Mouse (Mus musculus): ENCODE measurements at regions not wholly inside any gene's neighbourhood (a gene's known extent, or its start where the extent isn't known, plus 50 kb on each side); places are given as distances from the start of the nearest gene placed in this dataset.

GRCm38 (mm10) chr17:9907077-9907476 is 237.6 kb upstream of the Pabpc6 start:
- no peak for DNase-seq (ENCODE audit: low spot score)

GRCm38 (mm10) chr17:9905501-9906462 is 236.3 kb upstream of the Pabpc6 start:
- no peak for DNase-seq (ENCODE audit: low spot score)

- DNase-seq (ENCODE audit: low spot score), result no peak
Observed at GRCm38 (mm10) chr17:9904525-9904991, 235.0 kb upstream of the Pabpc6 start.

GRCm38 (mm10) chr17:9903313-9903712 is 233.8 kb upstream of the Pabpc6 start:
- DNase-seq (ENCODE audit: low spot score), result no peak

- no peak for DNase-seq (ENCODE audit: low spot score)
Observed at GRCm38 (mm10) chr17:9896964-9897363, 227.4 kb upstream of the Pabpc6 start.

- no peak for DNase-seq (ENCODE audit: low spot score)
Observed at GRCm38 (mm10) chr17:9895686-9896082, 226.2 kb upstream of the Pabpc6 start.

- DNase-seq (ENCODE audit: low spot score), result no peak
Observed at GRCm38 (mm10) chr17:9894828-9895685, 225.5 kb upstream of the Pabpc6 start.

- no peak for DNase-seq (ENCODE audit: low spot score)
Observed at GRCm38 (mm10) chr17:9893966-9894365, 224.4 kb upstream of the Pabpc6 start.

GRCm38 (mm10) chr17:9892776-9893175 is 223.3 kb upstream of the Pabpc6 start:
- no peak for DNase-seq (ENCODE audit: low spot score)

GRCm38 (mm10) chr17:9892141-9892540 is 222.6 kb upstream of the Pabpc6 start:
- DNase-seq (ENCODE audit: low spot score), result no peak

GRCm38 (mm10) chr17:9888494-9888893 is 219.0 kb upstream of the Pabpc6 start:
- no peak for DNase-seq (ENCODE audit: low spot score)

- DNase-seq (ENCODE audit: low spot score), result no peak
Observed at GRCm38 (mm10) chr17:9885110-9885509, 215.6 kb upstream of the Pabpc6 start.

GRCm38 (mm10) chr17:9882639-9883226 is 213.2 kb upstream of the Pabpc6 start:
- no peak for DNase-seq (ENCODE audit: low spot score)

- DNase-seq (ENCODE audit: low spot score), result no peak
Observed at GRCm38 (mm10) chr17:9879556-9880206, 210.2 kb upstream of the Pabpc6 start.

GRCm38 (mm10) chr17:9873695-9874094 is 204.2 kb upstream of the Pabpc6 start:
- no peak for DNase-seq (ENCODE audit: low spot score)

GRCm38 (mm10) chr17:9870237-9870636 is 200.7 kb upstream of the Pabpc6 start:
- no peak for DNase-seq (ENCODE audit: low spot score)

- DNase-seq (ENCODE audit: low spot score), result no peak
Observed at GRCm38 (mm10) chr17:9868747-9869281, 199.3 kb upstream of the Pabpc6 start.

- no peak for DNase-seq (ENCODE audit: low spot score)
Observed at GRCm38 (mm10) chr17:9864254-9864653, 194.7 kb upstream of the Pabpc6 start.

- no peak for DNase-seq (ENCODE audit: low spot score)
Observed at GRCm38 (mm10) chr17:9861923-9862854, 192.7 kb upstream of the Pabpc6 start.

- DNase-seq (ENCODE audit: low spot score), result no peak
Observed at GRCm38 (mm10) chr17:9861346-9861745, 191.8 kb upstream of the Pabpc6 start.

Measured in spleen, adult 12 weeks (tissue).